Mouse (Mus musculus) heart, adult 9 months (tissue): ENCODE measurements around the gene Lta.

Experiments used
- DNase-seq, 2 experiments: peaks; one replicate each; pipeline ENCODE4 v3.0.0; 2022; ENCODE audit warnings: low spot score in 2 of 2

Gene Lta

DNA sequence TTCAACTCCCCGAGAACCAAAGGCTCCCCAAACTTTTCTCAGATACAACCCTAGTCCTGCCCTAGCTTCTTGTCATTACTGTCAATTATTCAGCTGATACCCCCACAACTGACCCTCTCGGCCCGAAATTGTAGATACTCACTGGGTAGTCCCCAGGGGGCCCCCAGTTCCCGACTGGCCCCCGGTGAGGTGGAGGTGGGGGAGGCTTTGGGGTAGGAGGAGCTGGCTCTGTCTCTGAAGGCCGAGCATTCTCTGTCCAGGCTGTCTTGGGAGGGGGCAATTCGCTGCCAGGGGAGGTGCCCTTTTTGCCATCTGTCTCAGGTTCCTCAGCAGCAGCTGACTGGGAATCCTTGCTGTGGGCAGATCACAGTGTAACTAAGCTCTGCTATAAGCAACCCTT lies 45.5 kb downstream of the Lta start:
- no peak for DNase-seq

DNA sequence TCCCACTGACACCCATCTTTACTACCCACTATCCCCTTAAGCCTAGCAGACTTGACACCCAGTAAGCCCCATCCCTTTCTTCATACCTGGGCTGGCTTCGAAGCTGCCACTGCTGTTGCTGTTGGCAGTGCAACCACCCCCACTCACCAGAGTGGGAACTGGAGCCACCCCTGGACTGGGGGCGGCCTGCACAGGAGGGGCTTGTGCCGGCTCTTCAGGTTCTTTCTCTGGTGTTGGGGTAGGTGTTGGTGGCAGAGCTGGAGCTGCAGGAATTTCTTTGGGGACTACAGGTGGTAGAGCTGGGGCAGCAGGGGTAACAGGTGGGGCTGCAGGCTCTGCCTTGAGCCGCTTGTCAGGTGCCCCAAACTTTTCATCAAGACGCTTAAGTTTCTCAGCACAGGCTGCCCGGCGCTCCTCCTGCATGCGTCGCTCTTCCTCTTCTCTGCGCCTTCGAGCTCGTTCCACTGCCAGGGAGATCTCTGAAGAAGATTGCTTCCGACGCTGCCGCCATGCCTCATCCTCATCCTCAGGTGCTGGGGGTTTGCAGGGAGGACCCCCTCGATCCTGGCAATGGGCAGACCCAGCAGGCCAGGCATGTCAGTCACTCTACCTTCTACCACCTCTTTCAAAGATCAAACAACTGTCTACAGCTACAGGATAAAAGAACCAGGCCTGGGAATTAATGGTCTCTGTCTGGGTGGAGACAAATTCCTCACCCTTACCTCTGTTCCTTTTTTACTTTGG lies 46.1 kb downstream of the Lta start:
- DNase-seq, result no peak

DNA sequence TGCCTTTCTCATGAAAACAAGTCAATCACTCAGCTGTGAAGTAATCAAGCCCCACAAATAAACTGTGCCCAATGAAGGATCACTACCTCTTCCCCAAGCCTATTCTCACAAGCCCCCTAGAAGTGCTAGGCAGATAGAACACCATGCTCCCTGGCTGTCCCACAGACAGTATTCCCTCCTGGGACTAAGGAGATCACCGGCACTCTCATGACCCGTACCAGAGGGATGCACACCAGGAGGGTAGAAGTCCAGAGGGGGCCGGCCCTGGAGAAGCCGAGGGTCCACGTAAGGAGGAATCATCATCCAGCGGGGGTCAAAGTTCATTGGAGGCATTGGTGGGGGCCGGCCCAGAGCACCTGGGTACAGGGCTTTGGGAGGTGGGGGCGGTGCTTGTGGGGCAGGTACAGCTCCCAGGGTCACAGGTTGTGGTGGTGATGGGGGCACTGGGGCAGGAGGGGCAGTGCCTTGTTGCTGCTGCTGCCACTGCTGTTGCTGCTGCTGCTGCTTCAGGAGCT lies 47.4 kb downstream of the Lta start:
- no peak for DNase-seq

DNA sequence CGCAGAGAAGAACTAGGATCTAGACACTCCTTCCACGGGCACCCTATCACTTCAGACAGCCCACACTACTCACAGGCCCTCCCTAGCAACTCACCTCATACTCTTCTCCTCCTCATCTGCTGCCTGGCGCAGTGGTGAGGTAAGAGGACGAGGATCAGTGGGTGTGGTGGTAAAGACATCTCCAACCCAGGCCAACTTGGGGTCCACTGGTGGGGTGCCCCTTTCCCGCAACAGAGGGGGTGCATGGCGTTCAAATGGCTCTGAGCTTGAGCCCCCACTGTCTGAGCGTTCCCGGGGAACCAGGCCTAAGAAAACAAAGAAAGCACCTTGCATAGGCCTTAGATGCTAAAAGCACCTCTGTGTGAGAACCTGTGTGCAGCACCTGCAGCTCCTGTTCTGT lies 47.9 kb downstream of the Lta start:
- DNase-seq, result no peak

DNA sequence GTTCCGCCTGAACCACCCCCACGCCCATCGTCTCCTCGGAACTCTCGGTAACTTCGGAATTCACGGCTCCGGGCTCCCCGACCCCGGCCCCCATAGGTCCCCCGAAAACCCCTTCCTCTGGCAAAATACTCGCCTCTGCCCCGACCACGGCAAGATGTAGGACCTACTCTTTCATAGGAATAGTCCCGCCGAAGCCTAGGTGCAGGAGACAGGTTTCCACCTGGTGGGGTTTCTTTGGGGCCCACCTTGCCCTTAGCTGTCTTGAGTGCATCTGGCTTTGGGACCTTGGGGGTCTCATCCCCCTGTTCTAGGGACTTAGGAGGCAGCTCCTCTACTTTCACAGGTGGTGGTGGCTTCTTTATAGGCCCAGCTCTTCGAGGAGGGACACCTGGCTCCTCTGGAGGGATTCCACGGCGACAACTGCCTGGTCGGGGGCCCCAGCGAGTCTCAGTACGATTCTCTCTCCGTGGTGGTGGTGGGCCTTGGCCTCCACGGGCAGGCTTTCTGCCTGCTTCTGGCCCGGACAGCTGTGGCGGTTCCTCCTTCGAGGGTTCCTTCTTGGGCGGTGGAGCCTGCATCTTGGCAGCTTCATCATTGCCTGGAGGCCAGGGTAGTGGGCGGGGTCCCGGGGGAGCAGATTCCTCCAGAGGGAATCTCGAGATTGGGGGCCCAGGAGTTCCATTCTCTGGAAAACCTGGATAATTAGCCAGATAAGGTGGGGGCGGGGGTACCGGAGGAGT lies 48.5 kb downstream of the Lta start:
- DNase-seq, result no peak

DNA sequence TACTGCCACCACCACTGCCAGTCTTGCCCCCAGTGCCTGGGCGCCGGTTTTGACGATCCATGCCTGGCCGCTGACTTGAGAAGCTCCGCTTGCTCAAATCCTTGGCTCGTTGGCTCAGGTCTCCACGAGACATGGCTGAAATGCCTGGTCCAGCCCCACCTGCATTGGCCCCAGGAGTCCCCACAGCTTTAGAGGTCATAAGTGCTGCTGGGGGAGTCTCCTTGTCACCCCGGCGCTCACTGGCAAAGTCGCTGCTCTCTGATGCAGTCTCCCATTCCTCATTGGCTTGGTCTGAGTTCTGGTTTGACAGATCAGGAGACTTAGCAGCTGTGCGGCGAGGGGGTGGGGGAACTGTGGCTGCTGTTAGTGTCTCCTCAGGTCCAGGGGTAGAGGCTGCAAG lies 49.7 kb downstream of the Lta start:
- no peak for DNase-seq

DNA sequence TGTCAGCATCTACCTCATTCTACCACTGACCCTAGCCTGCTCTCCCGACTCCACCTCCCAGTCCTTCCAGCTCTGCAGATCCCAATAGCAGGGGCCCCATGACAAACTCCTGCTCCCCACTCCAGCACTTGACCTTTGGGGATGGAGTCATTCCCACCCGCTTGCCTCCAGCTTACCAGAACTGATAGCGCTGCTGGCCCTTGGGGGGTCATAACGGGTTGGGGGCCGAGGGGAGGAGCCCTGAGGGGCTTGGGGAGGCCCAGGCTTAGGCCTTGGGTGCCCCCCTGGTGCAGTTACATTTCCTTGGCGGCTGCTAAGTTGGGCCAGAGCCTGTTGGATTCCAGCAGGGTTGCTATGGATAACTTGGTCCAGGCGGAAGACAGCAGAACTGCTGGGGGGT lies 50.5 kb downstream of the Lta start:
- no peak for DNase-seq

DNA sequence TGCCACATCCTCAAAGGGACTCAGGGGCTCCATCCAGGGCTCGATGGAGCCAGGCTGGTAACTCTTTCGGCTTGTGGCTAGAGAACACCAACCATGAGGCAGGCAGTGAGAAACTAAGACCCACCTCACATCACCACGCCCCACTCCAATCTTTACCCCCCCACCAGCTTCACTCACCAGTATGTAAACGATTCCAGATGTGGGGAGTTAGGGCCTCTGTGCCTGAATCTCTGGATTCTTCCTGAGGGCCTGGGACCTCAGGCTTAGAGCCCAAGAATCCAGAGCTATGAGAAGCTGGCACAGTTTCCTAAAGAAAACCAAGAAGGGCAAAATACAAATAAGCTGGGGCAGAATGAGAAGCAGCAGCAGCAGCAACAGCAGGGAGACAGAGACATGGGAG lies 51.2 kb downstream of the Lta start:
- no peak for DNase-seq
